ENCODE assay signal across 8 mouse cellular contexts in genomic region chr9:95581758-95582515, GRCm38 (mm10). TPM values are rescaled to one million over a fixed set of nuclear protein-coding genes. Genes with fewer than 3 reads are reported as not detected.
DNase-seq lines count a peak whose midpoint lies in the region; ATAC-seq lines count a peak whose summit lies in the region.

No protein-coding gene starts in this region.

- H3K9ac ChIP-seq in heart, embryonic 12.5 days, result no peak overlapping the region
- no peak overlapping the region for H3K9ac ChIP-seq in midbrain, embryonic 11.5 days (ENCODE audit: low read length)

- peak overlapping the region; percentile 50 for H3K4me3 ChIP-seq in heart, embryonic 12.5 days
- H3K4me3 ChIP-seq in hindbrain, embryonic 10.5 days, result peak overlapping the region; percentile 45
- H3K4me3 ChIP-seq in midbrain, embryonic 11.5 days (ENCODE audit: low read depth, low read length), result peak overlapping the region; percentile 28

- no peaks in the 10 kb centered on the region for H3K36me3 ChIP-seq in heart, embryonic 12.5 days
- no peaks in the 10 kb centered on the region for H3K36me3 ChIP-seq in hindbrain, embryonic 10.5 days
- no peaks in the 10 kb centered on the region for H3K36me3 ChIP-seq in midbrain, embryonic 11.5 days (ENCODE audit: control insufficient read depth, insufficient read depth, low read length)

- no peak overlapping the region for H3K27ac ChIP-seq in heart, embryonic 12.5 days (ENCODE audit: poor library complexity, severe bottlenecking)
- no peak overlapping the region for H3K27ac ChIP-seq in hindbrain, embryonic 10.5 days
- no peak overlapping the region for H3K27ac ChIP-seq in midbrain, embryonic 11.5 days (ENCODE audit: low read depth, low read length)

- H3K4me2 ChIP-seq in heart, embryonic 12.5 days, result peak overlapping the region; percentile 76
- H3K4me2 ChIP-seq in midbrain, embryonic 11.5 days, result peak overlapping the region; percentile 48

- WGBS in heart, embryonic 12.5 days, result 10% methylated on average over 20 of the region's 20 CpGs
- WGBS in hindbrain, embryonic 10.5 days, result 13% methylated on average over 20 of the region's 20 CpGs
- 12% methylated on average over 20 of the region's 20 CpGs for WGBS in midbrain, embryonic 11.5 days

- DNase-seq in heart, postnatal 36 days, result no peak
- peak; percentile 70 for DNase-seq in brain, adult 2 months (ENCODE audit: low read depth, low spot score)
- peak; percentile 28 for DNase-seq in hindbrain, embryonic 10.5 days (ENCODE audit: low spot score)
- DNase-seq in midbrain, embryonic 11.5 days (ENCODE audit: low spot score, missing footprints), result peak; percentile 91
- no peak for DNase-seq in thymus, postnatal 0 days (ENCODE audit: low spot score)
- DNase-seq in layer of hippocampus, adult 9-10 months (ENCODE audit: low spot score), result no peak

- H3K4me1 ChIP-seq in heart, embryonic 12.5 days (replicated peaks), result peaks cover 10% of the 10 kb centered on the region; the same call in 1 of the 2 replicates
- peaks cover 15% of the 10 kb centered on the region for H3K4me1 ChIP-seq in hindbrain, embryonic 10.5 days (replicated peaks)
- H3K4me1 ChIP-seq in midbrain, embryonic 11.5 days (ENCODE audit: control insufficient read depth, insufficient read depth, low read length), result 0 out of 2 replicates have a peak, but pooled peaks cover 3% of the 10 kb centered on the region

- ATAC-seq in heart, embryonic 12.5 days (ENCODE audit: insufficient number of reproducible peaks, low FRiP score), result no peak
- ATAC-seq in midbrain, embryonic 11.5 days (ENCODE audit: low FRiP score), result peak; percentile 59; the same call in 1 of the 2 replicates
- no peak for ATAC-seq in cerebellum, adult (ENCODE audit: insufficient number of reproducible peaks, low FRiP score, low TSS enrichment)

- H3K9me3 ChIP-seq in heart, embryonic 12.5 days (replicated peaks), result peaks cover 6% of the 10 kb centered on the region
- 0 out of 2 replicates have a peak, but pooled peaks cover 3% of the 10 kb centered on the region for H3K9me3 ChIP-seq in hindbrain, embryonic 10.5 days
- H3K9me3 ChIP-seq in midbrain, embryonic 11.5 days (ENCODE audit: control insufficient read depth, low read length), result no peaks in the 10 kb centered on the region

- intact Hi-C loops in heart, postnatal 36 days (cut with DNase I), result no loop called here

- H3K27me3 ChIP-seq in heart, embryonic 12.5 days (replicated peaks), result 0 out of 2 replicates have a peak, but pooled peaks cover 4% of the 10 kb centered on the region
- H3K27me3 ChIP-seq in hindbrain, embryonic 10.5 days (ENCODE audit: insufficient read depth, poor library complexity, severe bottlenecking), result peaks cover 31% of the 10 kb centered on the region
- peaks cover 3% of the 10 kb centered on the region; the same call in 1 of the 2 replicates for H3K27me3 ChIP-seq in midbrain, embryonic 11.5 days (ENCODE audit: control insufficient read depth, insufficient read depth, low read length)

RNA-seq across cellular contexts. Expression of gene Paqr9, which starts 22.5 kb away (rescaled TPM):
- 0.85 and 0.89 TPM in 2 replicates for polyA plus RNA-seq in heart, embryonic 12.5 days (2016; fragmentation: Nextera tagmentation; extraction: Ambion mirVana)
- 10 to 100 TPM; 47.4 to 47.5 TPM for total RNA-seq in heart, postnatal 36 days (2021)
- polyA plus RNA-seq in hindbrain, embryonic 10.5 days (2016; fragmentation: Nextera tagmentation; extraction: Ambion mirVana), result 0.14 and 0.18 TPM in 2 replicates
- 0.33 and 0.36 TPM in 2 replicates for polyA plus RNA-seq in midbrain, embryonic 11.5 days (2014; fragmentation: Nextera tagmentation; extraction: Ambion mirVana)
- 0.03 and 0.04 TPM in 2 replicates for polyA plus RNA-seq in thymus, postnatal 0 days (2015; fragmentation: Nextera tagmentation; extraction: Ambion mirVana)

RNA-seq across cellular contexts. Expression of gene Pcolce2, which starts 55.5 kb away (rescaled TPM):
- 0.24 and 0.42 TPM in 2 replicates for polyA plus RNA-seq in heart, embryonic 12.5 days (2016; fragmentation: Nextera tagmentation; extraction: Ambion mirVana)
- 10 to 100 TPM; 30.9 to 38.1 TPM for total RNA-seq in heart, postnatal 36 days (2021)
- 1.6 and 2.8 TPM in 2 replicates for polyA plus RNA-seq in hindbrain, embryonic 10.5 days (2016; fragmentation: Nextera tagmentation; extraction: Ambion mirVana)
- 1.8 and 2.0 TPM in 2 replicates for polyA plus RNA-seq in midbrain, embryonic 11.5 days (2014; fragmentation: Nextera tagmentation; extraction: Ambion mirVana)
- polyA plus RNA-seq in thymus, postnatal 0 days (2015; fragmentation: Nextera tagmentation; extraction: Ambion mirVana), result 3.3 and 4.9 TPM in 2 replicates

Comparison
In these comparisons a context has a peak if more than half of its experiments do, and no peak if none do; other contexts are left out.
1. DNase-seq: peak in brain, adult 2 months (single experiment), hindbrain, embryonic 10.5 days (single experiment) and midbrain, embryonic 11.5 days (single experiment); none in heart, postnatal 36 days (0 of 2), thymus, postnatal 0 days (single experiment) and layer of hippocampus, adult 9-10 months (single experiment).
2. Peak in every context shown above with its lines, with median percentiles within 50 percentile points of each other: H3K4me3 ChIP-seq.